ENCODE assay signal across 9 mouse cellular contexts in genomic region chr14:55826551-55827340, GRCm38 (mm10). TPM values are rescaled to one million over a fixed set of nuclear protein-coding genes. Genes with fewer than 3 reads are reported as not detected.
DNase-seq lines count a peak whose midpoint lies in the region; ATAC-seq and TF ChIP-seq lines count a peak whose summit lies in the region.
"Had no signal": no experiment of that assay in that cellular context is flagged by ENCODE, and none has a peak within 500 bp of the region (broad histone marks: within the 10 kb centered on the region; RNA-seq: fewer than 3 reads in every experiment).

No protein-coding gene starts in this region.

- H3K9me3 ChIP-seq in forebrain, postnatal 0 days (ENCODE audit: low read length): no peaks in the 10 kb centered on the region
- H3K9me3 ChIP-seq in kidney, postnatal 0 days (replicated peaks; ENCODE audit: low read length): no peaks in the 10 kb centered on the region
- no peaks in the 10 kb centered on the region for H3K9me3 ChIP-seq in neural tube, embryonic 14.5 days (ENCODE audit: control insufficient read depth, low read length)
- H3K9me3 ChIP-seq: G1E had no signal

- no peak for TF ChIP-seq CTCF in forebrain, postnatal 0 days (IDR thresholded peaks at IDR 0.05; ENCODE audit: low read depth)
- no peak for TF ChIP-seq CTCF in kidney, postnatal 0 days (IDR thresholded peaks at IDR 0.05; ENCODE audit: low read depth)

- H3K4me2 ChIP-seq in forebrain, postnatal 0 days (ENCODE audit: low read depth): peak overlapping the region; percentile 98
- H3K4me2 ChIP-seq in kidney, postnatal 0 days (ENCODE audit: low read length): peak overlapping the region; percentile 95
- peak overlapping the region; percentile 87 for H3K4me2 ChIP-seq in neural tube, embryonic 14.5 days (ENCODE audit: low read depth, low read length)

- WGBS in forebrain, postnatal 0 days: 18% methylated on average over 40 of the region's 41 CpGs
- 20% methylated on average over 41 of the region's 41 CpGs for WGBS in kidney, postnatal 0 days
- 10% methylated on average over 40 of the region's 41 CpGs for WGBS in neural tube, embryonic 14.5 days

- H3K4me3 ChIP-seq in brown adipose tissue, adult 24 weeks (ENCODE audit: insufficient read depth, low read depth, low read length): peak overlapping the region; percentile 40
- peak overlapping the region; percentile 45 for H3K4me3 ChIP-seq in forebrain, postnatal 0 days (ENCODE audit: low read depth, low read length)
- H3K4me3 ChIP-seq in kidney, postnatal 0 days (replicated peaks; ENCODE audit: low read depth, low read length): peak overlapping the region; percentile 73
- H3K4me3 ChIP-seq in neural tube, embryonic 14.5 days (ENCODE audit: low read depth, low read length): peak overlapping the region; percentile 42

- H3K9ac ChIP-seq in forebrain, postnatal 0 days: peak overlapping the region; percentile 22; the same call in 1 of the 2 replicates
- H3K9ac ChIP-seq in kidney, postnatal 0 days (ENCODE audit: low read depth, low read length): peak overlapping the region; percentile 84
- H3K9ac ChIP-seq in neural tube, embryonic 14.5 days (replicated peaks; ENCODE audit: low read depth, low read length): no peak overlapping the region

- no peaks in the 10 kb centered on the region for H3K27me3 ChIP-seq in forebrain, postnatal 0 days (ENCODE audit: insufficient read depth, low read length)
- H3K27me3 ChIP-seq in kidney, postnatal 0 days (ENCODE audit: insufficient read depth, low read length): no peaks in the 10 kb centered on the region
- H3K27me3 ChIP-seq in neural tube, embryonic 14.5 days (ENCODE audit: control insufficient read depth, insufficient read depth, low read length): no peaks in the 10 kb centered on the region

- ATAC-seq in forebrain, postnatal 0 days: no peak
- ATAC-seq in kidney, postnatal 0 days (replicated peaks; ENCODE audit: low FRiP score, low read depth): no peak
- no peak for ATAC-seq in neural tube, embryonic 14.5 days (ENCODE audit: low read depth)

- no peaks in the 10 kb centered on the region for H3K4me1 ChIP-seq in brown adipose tissue, adult 24 weeks (ENCODE audit: control insufficient read depth, insufficient read depth, insufficient read length, low read length)
- peaks cover 23% of the 10 kb centered on the region; the same call in 1 of the 2 replicates for H3K4me1 ChIP-seq in forebrain, postnatal 0 days (ENCODE audit: insufficient read depth)
- peaks cover 23% of the 10 kb centered on the region for H3K4me1 ChIP-seq in kidney, postnatal 0 days (replicated peaks; ENCODE audit: insufficient read depth, low read length)
- H3K4me1 ChIP-seq in neural tube, embryonic 14.5 days (ENCODE audit: control insufficient read depth, insufficient read depth, low read length): peaks cover 11% of the 10 kb centered on the region

- no peaks in the 10 kb centered on the region for H3K36me3 ChIP-seq in forebrain, postnatal 0 days (ENCODE audit: insufficient read depth)
- peaks cover 16% of the 10 kb centered on the region; the same call in 1 of the 2 replicates for H3K36me3 ChIP-seq in kidney, postnatal 0 days (ENCODE audit: insufficient read depth, low read length)
- no peaks in the 10 kb centered on the region for H3K36me3 ChIP-seq in neural tube, embryonic 14.5 days (ENCODE audit: control insufficient read depth, insufficient read depth, low read length)
- H3K36me3 ChIP-seq: G1E had no signal

- H3K27ac ChIP-seq in brown adipose tissue, adult 24 weeks (replicated peaks; ENCODE audit: low read depth, low read length): peak overlapping the region; percentile 30; the same call in 1 of the 2 replicates
- no peak overlapping the region for H3K27ac ChIP-seq in forebrain, postnatal 0 days (ENCODE audit: low read depth, low read length)
- H3K27ac ChIP-seq in kidney, postnatal 0 days: no peak overlapping the region
- no peak overlapping the region for H3K27ac ChIP-seq in neural tube, embryonic 14.5 days (ENCODE audit: low read depth, low read length)

- peak; percentile 94 for DNase-seq in heart, adult 11 months
- DNase-seq in heart, adult 9 months (ENCODE audit: low spot score in 2 of 2): no peak
- DNase-seq in forebrain, postnatal 0 days: peak; percentile 18
- DNase-seq in kidney, postnatal 0 days (ENCODE audit: low spot score): no peak
- no peak for DNase-seq in ovary, adult 18-20 months (ENCODE audit: low spot score)
- DNase-seq in thymus, postnatal 25 days: no peak

RNA-seq across cellular contexts. Expression of gene Nfatc4, which starts 3.8 kb away (rescaled TPM):
- 1.5 and 1.8 TPM in 2 replicates for polyA plus RNA-seq in brown adipose tissue, adult 24 weeks (2012; ENCODE audit: insufficient read depth, insufficient read length, missing spikeins)
- 6.0 and 11.9 TPM in 2 replicates for total RNA-seq in forebrain, postnatal 0 days (2014; rRNA removed)
- polyA plus RNA-seq in forebrain, postnatal 0 days (2015; fragmentation: Nextera tagmentation; extraction: Ambion mirVana): 3.2 and 3.9 TPM in 2 replicates
- polyA plus RNA-seq in kidney, postnatal 0 days (2015; fragmentation: Nextera tagmentation; extraction: Ambion mirVana): 16.8 and 19.7 TPM in 2 replicates
- 5.5 and 10.4 TPM in 2 replicates for polyA plus RNA-seq in neural tube, embryonic 14.5 days (2014; fragmentation: Nextera tagmentation; extraction: Ambion mirVana)
- polyA plus RNA-seq: G1E had no signal

RNA-seq across cellular contexts. Expression of gene Nynrin, which starts 27.1 kb away (rescaled TPM):
- 0.87 and 1.0 TPM in 2 replicates for polyA plus RNA-seq in brown adipose tissue, adult 24 weeks (2012; ENCODE audit: insufficient read depth, insufficient read length, missing spikeins)
- 24.2 and 28.5 TPM in 2 replicates for total RNA-seq in forebrain, postnatal 0 days (2014; rRNA removed)
- 4.4 and 5.5 TPM in 2 replicates for polyA plus RNA-seq in forebrain, postnatal 0 days (2015; fragmentation: Nextera tagmentation; extraction: Ambion mirVana)
- polyA plus RNA-seq in kidney, postnatal 0 days (2015; fragmentation: Nextera tagmentation; extraction: Ambion mirVana): 8.4 and 8.9 TPM in 2 replicates
- 5.8 and 10.2 TPM in 2 replicates for polyA plus RNA-seq in neural tube, embryonic 14.5 days (2014; fragmentation: Nextera tagmentation; extraction: Ambion mirVana)

RNA-seq across cellular contexts. Expression of gene Ripk3, which starts 38.1 kb away (rescaled TPM):
- polyA plus RNA-seq in brown adipose tissue, adult 24 weeks (2012; ENCODE audit: insufficient read depth, insufficient read length, missing spikeins): 3.7 and 5.0 TPM in 2 replicates
- 0.46 and 0.90 TPM in 2 replicates for total RNA-seq in forebrain, postnatal 0 days (2014; rRNA removed)
- 0.86 and 2.0 TPM in 2 replicates for polyA plus RNA-seq in forebrain, postnatal 0 days (2015; fragmentation: Nextera tagmentation; extraction: Ambion mirVana)
- polyA plus RNA-seq in kidney, postnatal 0 days (2015; fragmentation: Nextera tagmentation; extraction: Ambion mirVana): 20.4 and 24.7 TPM in 2 replicates
- 1.9 and 2.2 TPM in 2 replicates for polyA plus RNA-seq in neural tube, embryonic 14.5 days (2014; fragmentation: Nextera tagmentation; extraction: Ambion mirVana)

RNA-seq across cellular contexts. Expression of gene Adcy4, which starts 42.9 kb away (rescaled TPM):
- 4.1 and 6.3 TPM in 2 replicates for polyA plus RNA-seq in brown adipose tissue, adult 24 weeks (2012; ENCODE audit: insufficient read depth, insufficient read length, missing spikeins)
- total RNA-seq in forebrain, postnatal 0 days (2014; rRNA removed): 1.6 and 3.6 TPM in 2 replicates
- polyA plus RNA-seq in forebrain, postnatal 0 days (2015; fragmentation: Nextera tagmentation; extraction: Ambion mirVana): 1.6 and 1.7 TPM in 2 replicates
- 10.0 and 10.6 TPM in 2 replicates for polyA plus RNA-seq in kidney, postnatal 0 days (2015; fragmentation: Nextera tagmentation; extraction: Ambion mirVana)
- 1.9 and 3.9 TPM in 2 replicates for polyA plus RNA-seq in neural tube, embryonic 14.5 days (2014; fragmentation: Nextera tagmentation; extraction: Ambion mirVana)

RNA-seq across cellular contexts. Expression of gene Cbln3, which starts 57.4 kb away (rescaled TPM):
- not detected in 2 replicates for polyA plus RNA-seq in brown adipose tissue, adult 24 weeks (2012; ENCODE audit: insufficient read depth, insufficient read length, missing spikeins)
- 0.29 and 0.46 TPM in 2 replicates for total RNA-seq in forebrain, postnatal 0 days (2014; rRNA removed)
- polyA plus RNA-seq in forebrain, postnatal 0 days (2015; fragmentation: Nextera tagmentation; extraction: Ambion mirVana): 0.24 and 0.33 TPM in 2 replicates
- polyA plus RNA-seq in kidney, postnatal 0 days (2015; fragmentation: Nextera tagmentation; extraction: Ambion mirVana): 0.20 and 0.28 TPM in 2 replicates
- 0.24 and 0.91 TPM in 2 replicates for polyA plus RNA-seq in neural tube, embryonic 14.5 days (2014; fragmentation: Nextera tagmentation; extraction: Ambion mirVana)

Comparison
In these comparisons a context has a peak if more than half of its experiments do, and no peak if none do; other contexts are left out.
1. DNase-seq: peak in heart, adult 11 months (single experiment) and forebrain, postnatal 0 days (single experiment); none in heart, adult 9 months (0 of 2), kidney, postnatal 0 days (single experiment), ovary, adult 18-20 months (single experiment) and thymus, postnatal 25 days (single experiment).
2. Peak in every context shown above with its lines, with median percentiles within 50 percentile points of each other: H3K4me3 ChIP-seq and H3K4me2 ChIP-seq.